Mouse (Mus musculus) WW6 (cell line): ENCODE measurements around the gene Sgce.

Experiments used
- DNase-seq: peaks from one replicate; pipeline ENCODE4 v3.0.0-alpha.2; 2013; ENCODE audit warnings: low read depth, low spot score

Gene Sgce

GRCm38 (mm10) chr6:4647351-4647750, 99.7 kb downstream of the Sgce start:
- no peak for DNase-seq

DNA sequence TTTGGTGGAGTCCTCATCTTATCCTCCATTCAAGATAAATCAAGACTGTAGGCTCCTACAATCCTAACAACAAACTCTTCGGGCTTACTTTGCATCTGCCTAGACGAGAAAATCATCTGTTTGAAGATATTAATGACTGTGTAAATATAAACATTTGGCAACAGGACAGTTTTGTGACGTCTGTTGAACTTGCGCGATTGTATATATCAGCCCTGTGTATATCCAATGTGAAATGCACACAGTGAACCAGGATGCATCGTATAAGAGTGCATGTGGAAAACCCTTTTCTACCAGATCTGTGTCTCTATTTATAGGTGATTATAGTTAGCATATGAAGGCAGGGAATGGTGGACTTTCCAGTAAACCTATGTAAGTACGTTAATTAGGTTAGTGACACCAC, 104.9 kb downstream of the Sgce start:
- DNase-seq = no peak

- no peak for DNase-seq
Observed at GRCm38 (mm10) chr6:4634804-4635203, 112.2 kb downstream of the Sgce start.

DNA sequence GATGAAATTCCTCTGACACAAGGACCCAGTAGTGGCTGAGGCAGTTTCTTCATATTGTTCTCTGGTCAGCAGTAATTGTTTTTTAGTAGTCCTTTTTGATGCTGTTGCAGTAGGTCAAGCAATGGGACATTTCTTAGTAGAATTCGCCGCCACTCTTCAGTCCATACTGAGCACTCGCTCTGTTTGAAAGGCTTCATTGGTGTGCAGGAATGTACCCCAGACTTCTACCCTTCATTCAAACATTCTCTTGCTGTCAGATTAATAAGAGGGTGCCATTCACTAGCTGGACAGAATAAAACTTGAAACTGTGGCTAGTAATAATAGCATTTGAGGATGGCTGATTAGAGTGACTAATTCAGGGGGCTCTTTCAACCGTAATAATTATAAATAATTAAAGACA, 113.8 kb downstream of the Sgce start:
- no peak for DNase-seq

- DNase-seq = no peak
Observed at GRCm38 (mm10) chr6:4631464-4631863, 115.5 kb downstream of the Sgce start.
